Mouse (Mus musculus) heart, embryonic 13.5 days (tissue): ENCODE data around the gene Frmd5. TPM values are rescaled to one million over a fixed set of nuclear protein-coding genes. Genes with fewer than 3 reads are reported as not detected.
A peak's percentile ranks its signal among the peaks of the same experiment; 100 is the strongest.
"Not testable (repeated sequence)": the region's sequence is repeated elsewhere in the genome, so short reads cannot be mapped to it uniquely, and the experiment has no call there.

ENCODE experiments used
- ATAC-seq: fragments of 200-750 bp; cut with Nextera tagmentation; 2 replicates; pipeline ENCODE4 v1.8.0; 2017; ENCODE audit warnings: moderate TSS enrichment; ENCODE audit not compliant: insufficient number of reproducible peaks, low FRiP score, low TSS enrichment; ENCODE audit errors: extremely low read depth
- H3K27ac ChIP-seq: fragments of 300-500 bp; sonication (generic); replicated peaks from 2 replicates; pipeline ENCODE4 v1.5.1; 2015; ENCODE audit warnings: moderate library complexity, mild to moderate bottlenecking, inconsistent platforms
- H3K27me3 ChIP-seq: fragments of 300-500 bp; sonication (generic); replicated peaks from 2 replicates; pipeline ENCODE4 v1.6.1; 2015; ENCODE audit warnings: mild to moderate bottlenecking, inconsistent platforms
- H3K36me3 ChIP-seq: fragments of 300-500 bp; sonication (generic); 2 replicates; pipeline ENCODE4 v1.6.1; 2015; ENCODE audit warnings: mild to moderate bottlenecking, inconsistent platforms
- H3K4me1 ChIP-seq: fragments of 300-500 bp; sonication (generic); 2 replicates; pipeline ENCODE4 v1.6.1; 2015; ENCODE audit warnings: inconsistent platforms
- H3K4me2 ChIP-seq: fragments of 300-500 bp; sonication (generic); 2 replicates; pipeline ENCODE4 v1.6.1; 2015; ENCODE audit warnings: inconsistent platforms, mild to moderate bottlenecking, moderate library complexity
- H3K4me3 ChIP-seq: fragments of 300-500 bp; sonication (generic); 2 replicates; pipeline ENCODE4 v1.5.1; 2015; ENCODE audit warnings: moderate library complexity, mild to moderate bottlenecking, inconsistent platforms
- H3K9ac ChIP-seq: fragments of 300-500 bp; sonication (generic); 2 replicates; pipeline ENCODE4 v1.6.1; 2015; ENCODE audit warnings: inconsistent platforms, mild to moderate bottlenecking, moderate library complexity
- H3K9me3 ChIP-seq: fragments of 300-500 bp; sonication (generic); 2 replicates; pipeline ENCODE4 v1.6.1; 2016; ENCODE audit warnings: inconsistent platforms
- WGBS: fragments of 180-500 bp; shearing (Covaris S2); methylation state at CpG from one replicate; pipeline ENCODE4 v1.1.7; 2015; ENCODE audit warnings: mixed read lengths; 5-methylcytosine and 5-hydroxymethylcytosine counted together
- polyA plus RNA-seq: library from polyadenylated mRNA; unstranded; fragments of >200 nt; fragmentation: Nextera tagmentation; extraction: Ambion mirVana; gene quantifications from 2 replicates; pipeline ENCODE4 v1.2.1, GENCODE M21; 2015

Frmd5 gene
- polyA plus RNA-seq, 1 experiment from 2014 or later, result 21.6 TPM

GRCm38 (mm10) chr2:121512991-121513765 is 293.7 kb downstream of the Frmd5 start:
- not testable (repeated sequence) for ATAC-seq, H3K4me3 ChIP-seq, H3K27me3 ChIP-seq, H3K9ac ChIP-seq, H3K4me2 ChIP-seq, H3K9me3 ChIP-seq, H3K27ac ChIP-seq
- WGBS, result 85% methylated on average over 5 of the region's 5 CpGs
- H3K36me3 ChIP-seq, result peaks cover 59% of the 10 kb centered on the region
- peaks cover 13% of the 10 kb centered on the region for H3K4me1 ChIP-seq

- H3K9ac ChIP-seq, result no peak overlapping the region
- no peak overlapping the region for H3K27ac ChIP-seq
- ATAC-seq, result no peak
- H3K27me3 ChIP-seq, result no peaks in the 10 kb centered on the region
- 90% methylated on average over 8 of the region's 8 CpGs for WGBS
- no peak overlapping the region for H3K4me3 ChIP-seq
- peaks cover 22% of the 10 kb centered on the region for H3K4me1 ChIP-seq
- no peaks in the 10 kb centered on the region for H3K9me3 ChIP-seq
- H3K36me3 ChIP-seq, result peaks cover 45% of the 10 kb centered on the region
- H3K4me2 ChIP-seq, result no peak overlapping the region
These were observed 295.5 kb downstream of the Frmd5 start for GRCm38 (mm10) chr2:121511401-121511800.

- H3K36me3 ChIP-seq, result peaks cover 37% of the 10 kb centered on the region
- H3K4me3 ChIP-seq, result peak overlapping the region; percentile 53
- no peak overlapping the region for H3K27ac ChIP-seq
- H3K9ac ChIP-seq, result peak overlapping the region; percentile 78
- peak overlapping the region; percentile 72 for H3K4me2 ChIP-seq
- peaks cover 22% of the 10 kb centered on the region for H3K4me1 ChIP-seq
- no peaks in the 10 kb centered on the region for H3K27me3 ChIP-seq
- 0 out of 2 replicates have a peak, but pooled peaks have one; percentile 71 for ATAC-seq
- WGBS, result 24% methylated on average over 16 of the region's 16 CpGs
- H3K9me3 ChIP-seq, result no peaks in the 10 kb centered on the region
These were observed 297.3 kb downstream of the Frmd5 start for GRCm38 (mm10) chr2:121509584-121509983.

- H3K9me3 ChIP-seq, result no peaks in the 10 kb centered on the region
- H3K36me3 ChIP-seq, result peaks cover 35% of the 10 kb centered on the region
- peak overlapping the region; percentile 70 for H3K4me3 ChIP-seq
- ATAC-seq, result no peak
- H3K27ac ChIP-seq, result no peak overlapping the region
- no peaks in the 10 kb centered on the region for H3K27me3 ChIP-seq
- H3K4me1 ChIP-seq, result peaks cover 22% of the 10 kb centered on the region
- peak overlapping the region; percentile 86 for H3K9ac ChIP-seq
- WGBS, result 68% methylated on average over 2 of the region's 2 CpGs
- peak overlapping the region; percentile 74 for H3K4me2 ChIP-seq
These were observed 298.9 kb downstream of the Frmd5 start for GRCm38 (mm10) chr2:121507951-121508330.

GRCm38 (mm10) chr2:121507173-121507950 is 299.5 kb downstream of the Frmd5 start:
- Histone ChIP-seq H3K4me1 (peaks cover 22% of the 10 kb centered on the region), H3K9me3 (no peaks in the 10 kb centered on the region), H3K27ac (no peak overlapping the region), H3K9ac (peak overlapping the region; percentile 86), H3K4me2 (peak overlapping the region; percentile 74), H3K27me3 (no peaks in the 10 kb centered on the region), H3K36me3 (peaks cover 29% of the 10 kb centered on the region), H3K4me3 (peak overlapping the region; percentile 70)
- 14% methylated on average over 12 of the region's 12 CpGs for WGBS
- no peak for ATAC-seq

- peaks cover 22% of the 10 kb centered on the region for H3K4me1 ChIP-seq
- ATAC-seq, result peak; percentile 63; the same call in 1 of the 2 replicates
- H3K4me3 ChIP-seq, result peak within 1 kb of the TSS; percentile 70
- not testable (repeated sequence) for H3K9me3 ChIP-seq, H3K27me3 ChIP-seq
- H3K9ac ChIP-seq, result peak within 1 kb of the TSS; percentile 86
- H3K36me3 ChIP-seq, result peaks cover 20% of the 10 kb centered on the region
- peak within 1 kb of the TSS; percentile 66; the same call in 1 of the 2 replicates for H3K27ac ChIP-seq
- 4% methylated on average over 42 of the region's 42 CpGs for WGBS
- peak within 1 kb of the TSS; percentile 74 for H3K4me2 ChIP-seq
These were observed 300.7 kb downstream of the Frmd5 start, which contains the start of the genes Mfap1a and Wdr76 for GRCm38 (mm10) chr2:121505942-121506882. Gene Mfap1a (minus strand): TSS chr2:121506665. Gene Wdr76 (plus strand): TSS chr2:121506723.

- H3K4me2 ChIP-seq, H3K27ac ChIP-seq, H3K9me3 ChIP-seq, ATAC-seq, H3K4me3 ChIP-seq, H3K4me1 ChIP-seq, H3K27me3 ChIP-seq, H3K9ac ChIP-seq: not testable (repeated sequence)
- 83% methylated on average over 1 of the region's 6 CpGs for WGBS
- H3K36me3 ChIP-seq, result peaks cover 16% of the 10 kb centered on the region
These were observed 305.3 kb downstream of the Frmd5 start for GRCm38 (mm10) chr2:121501550-121501949.

Other genes with a start within 250 kb of the Frmd5 start
- gene Casc4, start 59.9 kb upstream of the Frmd5 start, polyA plus RNA-seq, result 12.8 and 13.1 TPM in 2 replicates
- 32.7 and 33.7 TPM in 2 replicates for gene Ctdspl2, start 148.9 kb upstream of the Frmd5 start, polyA plus RNA-seq
- gene Mageb3, start 149.0 kb upstream of the Frmd5 start, polyA plus RNA-seq, result 0.08 and 0.09 TPM in 2 replicates
- 10.2 and 11.4 TPM in 2 replicates for gene Eif3j1, start 221.5 kb upstream of the Frmd5 start, polyA plus RNA-seq